Mouse (Mus musculus) neural tube, embryonic 12.5 days (tissue): ENCODE results near the gene Cep41. TPM values are rescaled to one million over a fixed set of nuclear protein-coding genes. Genes with fewer than 3 reads are reported as not detected.
A peak's percentile ranks its signal among the peaks of the same experiment; 100 is the strongest.

Experiments used
- ATAC-seq: fragments of 200-750 bp; cut with Nextera tagmentation; 2 replicates; pipeline ENCODE4 v1.8.0; 2017; ENCODE audit warnings: low read depth, mild to moderate bottlenecking, moderate TSS enrichment, moderate library complexity; ENCODE audit not compliant: low FRiP score
- H3K27ac ChIP-seq: fragments of 300-500 bp; sonication (generic); 2 replicates; pipeline ENCODE4 v1.5.1; 2016
- H3K27me3 ChIP-seq: fragments of 300-500 bp; sonication (generic); replicated peaks from 2 replicates; pipeline ENCODE4 v1.6.1; 2016; ENCODE audit warnings: mild to moderate bottlenecking
- H3K36me3 ChIP-seq: fragments of 300-500 bp; sonication (generic); 2 replicates; pipeline ENCODE4 v1.6.1; 2016; ENCODE audit warnings: mild to moderate bottlenecking
- H3K4me1 ChIP-seq: fragments of 300-500 bp; sonication (generic); 2 replicates; pipeline ENCODE4 v1.6.1; 2016
- H3K4me2 ChIP-seq: fragments of 300-500 bp; sonication (generic); replicated peaks from 2 replicates; pipeline ENCODE4 v1.6.1; 2016; ENCODE audit warnings: mild to moderate bottlenecking
- H3K4me3 ChIP-seq: fragments of 300-500 bp; sonication (generic); 2 replicates; pipeline ENCODE4 v1.5.1; 2016
- H3K9ac ChIP-seq: fragments of 300-500 bp; sonication (generic); 2 replicates; pipeline ENCODE4 v1.6.1; 2016; ENCODE audit warnings: mild to moderate bottlenecking
- H3K9me3 ChIP-seq: fragments of 300-500 bp; sonication (generic); 2 replicates; pipeline ENCODE4 v1.6.1; 2016; ENCODE audit warnings: mild to moderate bottlenecking
- WGBS: fragments of 180-500 bp; shearing (Covaris S2); methylation state at CpG from one replicate; pipeline ENCODE4 v1.1.7; 2016; 5-methylcytosine and 5-hydroxymethylcytosine counted together
- polyA plus RNA-seq: library from polyadenylated mRNA; unstranded; fragments of >200 nt; fragmentation: Nextera tagmentation; extraction: Ambion mirVana; gene quantifications from 2 replicates; pipeline ENCODE4 v1.2.1, GENCODE M21; 2016

Cep41 gene
- polyA plus RNA-seq, 1 experiment from 2014 or later = 21.6 TPM

DNA sequence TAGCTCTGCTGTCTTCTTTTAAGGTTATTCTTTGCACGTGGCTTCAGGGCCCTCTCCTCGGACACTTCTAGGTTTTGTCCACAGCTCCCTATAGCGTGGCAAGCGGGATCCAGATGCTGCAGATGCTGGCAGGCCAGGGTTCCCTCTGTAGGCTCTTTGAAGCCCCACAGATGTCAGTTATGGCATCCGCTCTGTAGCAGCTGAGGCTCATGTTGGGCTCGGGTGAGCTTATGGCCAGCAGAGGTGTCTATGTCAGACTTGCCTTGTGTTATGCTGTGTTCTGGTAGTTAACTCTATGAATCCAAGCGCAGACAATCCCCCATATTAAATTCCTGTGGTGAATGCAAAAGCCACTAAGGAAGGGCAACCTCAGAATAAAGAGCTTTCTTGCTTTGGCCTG lies 13.1 kb downstream of the Cep41 start:
- Histone ChIP-seq H3K4me2 (no peak overlapping the region), H3K9ac (no peak overlapping the region), H3K36me3 (no peaks in the 10 kb centered on the region), H3K9me3 (no peaks in the 10 kb centered on the region), H3K27ac (no peak overlapping the region), H3K4me3 (no peak overlapping the region), H3K4me1 (peaks cover 19% of the 10 kb centered on the region), H3K27me3 (no peaks in the 10 kb centered on the region)
- 80% methylated on average over 7 of the region's 7 CpGs for WGBS
- no peak for ATAC-seq

DNA sequence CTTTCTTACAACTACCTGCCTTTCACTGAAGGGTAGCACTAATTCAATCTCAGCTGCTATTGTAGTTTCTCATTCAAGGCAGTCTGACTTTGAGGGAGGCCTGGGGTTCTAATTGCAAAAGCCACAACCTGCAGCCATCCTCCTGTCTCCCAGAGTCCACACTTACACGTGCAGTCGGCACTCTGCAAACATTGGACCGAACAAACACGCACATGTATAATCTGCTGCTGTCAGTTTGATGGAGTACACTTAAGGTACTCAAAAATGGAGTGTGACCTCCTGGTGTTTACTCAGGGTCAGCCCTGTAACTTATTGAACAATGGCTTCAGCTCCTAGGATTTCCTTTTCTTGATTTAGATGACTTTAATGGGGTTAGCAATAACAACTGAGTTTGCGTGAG lies 14.0 kb downstream of the Cep41 start:
- no peak overlapping the region for H3K4me2 ChIP-seq

DNA sequence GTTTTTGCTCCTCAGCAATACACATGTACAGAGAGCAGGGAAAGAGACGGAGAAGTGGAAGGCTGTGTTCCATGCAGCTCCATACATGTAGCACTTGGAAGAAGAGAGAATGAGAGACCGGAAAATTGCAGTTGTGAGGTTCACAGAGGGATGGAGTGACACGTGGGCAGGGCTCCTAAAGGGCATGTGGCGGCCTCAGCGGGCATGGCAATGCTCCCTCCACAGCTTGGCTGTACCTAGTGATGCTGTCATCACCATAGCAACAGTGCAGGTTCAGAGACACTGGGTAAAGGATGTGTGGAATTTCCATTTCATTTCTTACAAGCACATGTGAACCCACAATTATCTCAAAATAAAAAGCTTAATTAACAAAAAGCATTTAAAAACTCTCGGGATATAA lies 15.1 kb downstream of the Cep41 start:
- Histone ChIP-seq H3K4me3 (no peak overlapping the region), H3K27ac (peak overlapping the region; percentile 50; the same call in 1 of the 2 replicates), H3K9ac (no peak overlapping the region), H3K9me3 (no peaks in the 10 kb centered on the region), H3K4me1 (peaks cover 38% of the 10 kb centered on the region), H3K27me3 (no peaks in the 10 kb centered on the region), H3K4me2 (no peak overlapping the region), H3K36me3 (no peaks in the 10 kb centered on the region)
- WGBS = 48% methylated on average over 6 of the region's 6 CpGs
- peak; percentile 75 for ATAC-seq

More for the DNA sequence above, 14.0 kb downstream of the Cep41 start:
- no peak overlapping the region for H3K4me3 ChIP-seq
- H3K36me3 ChIP-seq = no peaks in the 10 kb centered on the region
- no peaks in the 10 kb centered on the region for H3K9me3 ChIP-seq
- ATAC-seq = no peak
- peaks cover 28% of the 10 kb centered on the region for H3K4me1 ChIP-seq
- H3K27me3 ChIP-seq = no peaks in the 10 kb centered on the region
- H3K27ac ChIP-seq = no peak overlapping the region
- 58% methylated on average over 5 of the region's 5 CpGs for WGBS
- no peak overlapping the region for H3K9ac ChIP-seq

DNA sequence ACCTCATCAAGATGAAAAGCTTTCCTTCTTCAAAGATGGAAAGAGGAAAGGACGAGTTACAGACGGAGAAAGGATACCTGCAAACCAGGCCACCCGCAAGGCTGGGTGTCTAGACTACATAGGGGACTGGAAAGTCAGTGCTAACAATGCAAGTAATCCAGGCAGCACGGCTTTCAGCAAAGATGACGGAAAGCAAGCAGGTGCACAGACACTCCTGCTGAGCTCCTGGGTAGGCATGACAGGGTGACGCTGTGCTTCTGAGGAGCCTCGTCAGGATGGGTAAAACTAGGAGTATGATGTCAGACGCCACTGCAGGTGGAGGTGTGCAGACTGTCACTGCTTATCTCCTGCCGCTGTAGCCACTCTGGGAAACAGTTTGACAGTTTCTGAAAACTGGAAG lies 16.0 kb downstream of the Cep41 start:
- Histone ChIP-seq H3K36me3 (no peaks in the 10 kb centered on the region), H3K4me1 (peaks cover 33% of the 10 kb centered on the region), H3K27ac (no peak overlapping the region), H3K9me3 (no peaks in the 10 kb centered on the region), H3K27me3 (no peaks in the 10 kb centered on the region), H3K9ac (no peak overlapping the region), H3K4me3 (no peak overlapping the region), H3K4me2 (no peak overlapping the region)
- ATAC-seq = no peak
- 77% methylated on average over 9 of the region's 9 CpGs for WGBS

DNA sequence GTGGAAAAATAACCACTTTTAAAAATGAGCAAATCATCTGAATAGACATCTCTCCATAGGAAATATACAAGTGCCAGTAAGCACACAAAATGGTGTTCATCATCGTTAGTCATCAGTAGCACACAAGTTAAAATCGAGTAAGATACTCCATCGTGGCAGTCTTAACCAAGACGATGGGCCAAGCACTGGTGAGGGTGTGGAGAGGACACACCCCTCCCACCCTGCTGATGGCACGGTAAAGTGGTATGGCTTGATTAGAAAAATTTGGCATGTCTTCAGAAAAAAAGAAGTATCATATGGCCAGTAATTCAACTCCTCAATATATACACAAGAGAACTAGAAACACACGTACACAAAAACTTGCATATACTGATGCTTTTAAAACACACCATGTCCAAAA lies 17.0 kb downstream of the Cep41 start:
- Histone ChIP-seq H3K4me3 (no peak overlapping the region), H3K9me3 (no peaks in the 10 kb centered on the region), H3K36me3 (no peaks in the 10 kb centered on the region), H3K9ac (no peak overlapping the region), H3K27me3 (no peaks in the 10 kb centered on the region), H3K27ac (no peak overlapping the region), H3K4me2 (no peak overlapping the region), H3K4me1 (peaks cover 32% of the 10 kb centered on the region)
- no peak for ATAC-seq
- WGBS = 90% methylated on average over 6 of the region's 6 CpGs

DNA sequence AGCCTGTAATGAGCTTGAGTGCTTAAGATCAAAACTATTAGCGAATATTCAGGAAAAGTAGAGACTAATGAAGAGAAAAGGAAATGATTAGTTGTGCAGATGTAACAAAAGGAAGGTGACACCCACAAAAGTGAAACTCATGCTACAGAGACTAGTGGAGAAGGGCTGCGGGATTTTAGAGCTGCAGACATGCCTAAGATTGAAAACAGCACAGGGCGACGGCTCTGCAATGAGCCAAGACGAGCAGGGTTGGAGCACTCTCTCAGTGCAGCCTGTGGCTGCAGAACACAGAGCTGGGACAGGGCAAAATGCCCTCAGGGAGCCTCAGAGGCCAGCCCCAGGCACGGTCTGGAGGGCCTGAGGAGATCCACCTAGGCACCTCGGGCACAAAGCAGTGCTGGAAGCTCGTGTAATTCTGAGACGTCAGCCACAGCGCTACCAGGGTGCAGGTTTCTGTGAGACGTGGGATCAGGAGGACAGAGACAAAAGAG lies 18.2 kb downstream of the Cep41 start:
- WGBS = 16% methylated on average over 11 of the region's 11 CpGs
- H3K4me2 ChIP-seq = peak overlapping the region; percentile 49
- H3K27ac ChIP-seq = peak overlapping the region; percentile 70
- peaks cover 33% of the 10 kb centered on the region for H3K4me1 ChIP-seq
- 0 out of 2 replicates have a peak, but pooled peaks have one; percentile 31 for ATAC-seq
- peak overlapping the region; percentile 50 for H3K9ac ChIP-seq
- no peak overlapping the region for H3K4me3 ChIP-seq
- no peaks in the 10 kb centered on the region for H3K36me3 ChIP-seq
- no peaks in the 10 kb centered on the region for H3K27me3 ChIP-seq
- H3K9me3 ChIP-seq = no peaks in the 10 kb centered on the region

DNA sequence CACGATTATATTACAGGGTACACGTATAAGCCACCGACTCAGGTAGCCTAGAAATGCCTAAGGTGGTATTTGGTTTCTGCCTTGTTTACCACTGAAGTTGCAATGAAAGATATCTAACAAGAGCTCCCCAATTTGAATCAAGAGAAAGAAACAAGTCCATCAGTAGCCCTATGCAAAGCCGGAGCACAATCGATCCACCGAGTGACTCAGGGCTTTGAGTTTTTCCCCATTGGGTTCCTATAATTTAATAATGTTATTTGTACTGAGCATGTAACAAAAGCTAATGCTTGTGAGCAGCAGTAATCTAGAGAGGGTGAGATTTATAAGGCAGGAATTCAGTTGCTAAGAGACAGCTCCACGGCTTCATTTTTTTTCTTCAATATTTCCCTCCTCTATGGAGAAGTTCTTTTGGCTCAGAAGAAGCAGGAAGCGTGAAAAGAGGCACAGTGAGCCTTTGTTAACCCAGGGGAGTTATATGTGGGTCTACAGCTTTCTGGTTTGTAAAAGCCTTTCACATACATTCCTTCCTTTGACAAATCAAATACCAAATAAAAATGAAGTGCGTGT lies 18.8 kb downstream of the Cep41 start:
- ATAC-seq = no peak
- no peak overlapping the region for H3K4me3 ChIP-seq
- H3K36me3 ChIP-seq = no peaks in the 10 kb centered on the region
- peak overlapping the region; percentile 70 for H3K27ac ChIP-seq
- H3K4me1 ChIP-seq = peaks cover 33% of the 10 kb centered on the region
- no peak overlapping the region for H3K9ac ChIP-seq
- no peaks in the 10 kb centered on the region for H3K9me3 ChIP-seq
- 45% methylated on average over 9 of the region's 9 CpGs for WGBS
- H3K27me3 ChIP-seq = no peaks in the 10 kb centered on the region
- H3K4me2 ChIP-seq = peak overlapping the region; percentile 49

DNA sequence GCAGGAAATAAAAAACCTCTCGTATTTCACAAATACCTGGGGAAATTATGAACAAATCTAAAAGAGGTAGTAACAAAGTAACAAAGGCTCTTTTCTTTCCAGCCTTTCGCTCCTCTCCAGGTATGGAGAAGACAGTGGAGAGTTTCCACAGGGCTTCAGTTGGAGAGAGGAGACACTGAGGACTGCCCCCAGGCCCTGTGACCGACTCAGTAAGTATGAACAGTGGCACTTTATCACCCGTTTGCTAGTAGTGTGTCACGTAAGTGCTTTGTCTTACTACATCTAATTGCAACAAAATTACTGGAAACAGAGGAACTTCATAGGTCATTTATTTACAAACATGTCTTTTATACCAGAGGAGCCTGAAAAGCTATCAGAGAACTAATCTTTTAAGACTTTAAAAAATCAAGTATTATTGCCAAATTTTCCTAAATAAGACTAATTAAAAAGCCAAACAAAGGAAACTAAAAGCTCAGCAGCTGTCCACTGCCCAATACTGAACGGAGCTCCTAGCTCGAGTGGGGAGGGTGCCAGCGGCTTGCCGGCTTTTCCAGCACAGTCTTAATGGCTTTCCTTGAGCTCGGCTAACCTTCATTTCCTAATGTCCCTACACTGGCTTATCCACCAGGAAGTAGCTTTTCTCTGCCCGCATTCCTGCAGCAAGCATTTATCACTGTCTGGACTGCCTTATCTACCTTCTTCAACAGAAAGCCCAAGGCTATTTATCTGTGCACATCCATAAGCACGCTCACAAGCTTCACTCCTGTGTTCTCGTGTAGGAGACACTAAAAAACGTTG lies 19.6 kb downstream of the Cep41 start:
- Histone ChIP-seq H3K4me3 (no peak overlapping the region), H3K4me2 (peak overlapping the region; percentile 49), H3K36me3 (no peaks in the 10 kb centered on the region), H3K9me3 (no peaks in the 10 kb centered on the region), H3K27ac (no peak overlapping the region), H3K4me1 (peaks cover 33% of the 10 kb centered on the region), H3K9ac (0 out of 2 replicates have a peak overlapping the region, but pooled peaks have one; percentile 26), H3K27me3 (no peaks in the 10 kb centered on the region)
- 33% methylated on average over 14 of the region's 14 CpGs for WGBS
- 0 out of 2 replicates have a peak, but pooled peaks have one; percentile 6 for ATAC-seq

DNA sequence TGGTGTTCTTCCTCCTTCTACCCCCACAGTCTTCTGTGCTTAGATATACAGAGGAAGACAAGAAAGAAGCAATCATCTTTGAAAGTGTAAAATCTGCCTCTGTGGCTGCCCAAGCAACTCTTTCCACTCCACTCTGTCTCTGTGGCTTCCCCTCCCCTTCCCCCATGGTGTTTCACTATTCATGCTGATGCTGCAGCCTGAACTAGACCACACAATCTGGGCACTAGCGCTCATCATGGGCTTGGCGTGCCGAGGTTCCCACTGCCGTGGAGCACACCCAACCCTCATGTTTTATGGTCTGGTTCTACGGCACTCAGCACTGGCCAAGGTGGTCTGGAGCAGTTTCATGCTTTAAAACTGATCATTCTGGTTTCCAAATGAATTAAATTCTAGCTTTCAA lies 21.9 kb downstream of the Cep41 start:
- no peak overlapping the region for H3K9ac ChIP-seq
- no peaks in the 10 kb centered on the region for H3K27me3 ChIP-seq
- no peak overlapping the region for H3K27ac ChIP-seq
- WGBS = 64% methylated on average over 5 of the region's 5 CpGs
- no peaks in the 10 kb centered on the region for H3K9me3 ChIP-seq
- peaks cover 28% of the 10 kb centered on the region for H3K4me1 ChIP-seq
- no peak for ATAC-seq
- H3K4me3 ChIP-seq = no peak overlapping the region
- H3K4me2 ChIP-seq = no peak overlapping the region
- no peaks in the 10 kb centered on the region for H3K36me3 ChIP-seq

DNA sequence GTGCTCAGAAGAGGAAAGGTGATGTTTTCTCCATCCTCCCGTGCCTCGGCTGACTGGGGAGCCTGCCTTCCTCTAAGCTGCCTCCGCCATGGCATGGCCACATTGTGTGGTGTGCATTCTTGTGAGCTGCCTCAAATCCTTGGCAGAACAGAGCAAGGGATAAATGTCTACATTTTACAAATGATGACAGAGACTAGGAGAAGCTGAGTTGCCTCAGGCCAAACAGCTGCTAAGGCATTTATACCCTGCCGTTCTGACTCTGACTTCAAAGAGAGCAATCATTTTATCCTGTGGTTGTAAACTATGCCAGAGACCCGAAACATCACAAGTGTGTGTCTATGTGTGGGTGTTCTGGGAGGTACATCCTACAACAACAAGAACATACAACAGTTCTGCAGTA lies 26.0 kb downstream of the Cep41 start:
- no peaks in the 10 kb centered on the region for H3K36me3 ChIP-seq
- no peak overlapping the region for H3K4me2 ChIP-seq
- no peak overlapping the region for H3K4me3 ChIP-seq
- 48% methylated on average over 5 of the region's 5 CpGs for WGBS
- ATAC-seq = no peak
- no peaks in the 10 kb centered on the region for H3K9me3 ChIP-seq
- H3K27ac ChIP-seq = no peak overlapping the region
- no peaks in the 10 kb centered on the region for H3K27me3 ChIP-seq
- peaks cover 17% of the 10 kb centered on the region for H3K4me1 ChIP-seq
- H3K9ac ChIP-seq = no peak overlapping the region

DNA sequence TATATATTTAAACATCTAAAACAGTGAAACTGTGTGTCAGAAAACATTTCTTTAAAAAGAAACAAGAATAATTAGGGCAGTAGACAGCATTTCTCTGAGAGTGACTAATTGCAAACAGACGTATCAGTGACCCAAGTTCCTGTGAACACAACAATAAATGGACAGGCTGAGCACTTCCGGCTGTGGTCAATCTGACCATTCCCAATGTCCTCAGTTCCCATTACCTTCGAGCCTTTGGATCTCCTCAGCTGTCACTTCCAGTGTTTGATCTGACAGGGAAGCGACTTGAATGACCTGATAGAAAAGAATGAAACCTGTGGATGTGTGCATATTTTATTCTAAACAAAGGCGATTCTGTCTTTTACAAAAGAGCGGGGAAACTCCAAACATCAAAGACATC lies 27.5 kb downstream of the Cep41 start:
- no peak for ATAC-seq
- Histone ChIP-seq H3K4me2 (no peak overlapping the region), H3K36me3 (no peaks in the 10 kb centered on the region), H3K27me3 (no peaks in the 10 kb centered on the region), H3K9ac (no peak overlapping the region), H3K27ac (no peak overlapping the region), H3K4me3 (no peak overlapping the region), H3K9me3 (no peaks in the 10 kb centered on the region), H3K4me1 (peaks cover 13% of the 10 kb centered on the region)
- WGBS = 41% methylated on average over 6 of the region's 6 CpGs

DNA sequence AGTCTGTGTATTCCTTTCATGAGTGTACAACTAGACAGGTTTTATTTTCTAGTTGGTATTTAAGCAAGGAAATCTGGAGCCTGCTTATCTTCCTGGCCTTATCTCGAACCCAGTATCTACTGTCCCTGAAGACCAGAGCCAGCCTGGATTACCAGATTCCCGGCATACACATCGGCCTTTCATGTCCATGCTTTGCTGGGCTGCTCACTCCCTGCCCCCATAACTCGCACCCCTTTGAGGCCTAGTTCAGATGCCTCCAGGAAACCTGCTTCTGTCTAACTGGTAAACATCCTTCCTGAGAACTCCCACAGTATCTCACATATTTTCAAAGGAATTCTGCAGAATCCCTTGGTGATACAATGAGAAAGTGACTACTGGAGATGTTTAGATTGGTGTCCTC lies 28.3 kb downstream of the Cep41 start:
- H3K36me3 ChIP-seq = no peaks in the 10 kb centered on the region
- no peak overlapping the region for H3K9ac ChIP-seq
- no peak overlapping the region for H3K27ac ChIP-seq
- peaks cover 13% of the 10 kb centered on the region for H3K4me1 ChIP-seq
- no peak for ATAC-seq
- H3K4me2 ChIP-seq = no peak overlapping the region
- 61% methylated on average over 4 of the region's 4 CpGs for WGBS
- H3K27me3 ChIP-seq = no peaks in the 10 kb centered on the region
- H3K9me3 ChIP-seq = no peaks in the 10 kb centered on the region
- H3K4me3 ChIP-seq = no peak overlapping the region
